Mouse (Mus musculus) right cerebral cortex, postnatal 14 days (tissue): ENCODE measurements around the gene Olfr191.
"Not testable (repeated sequence)": the region's sequence is repeated elsewhere in the genome, so short reads cannot be mapped to it uniquely, and the experiment has no call there.

ENCODE experiments used
- DNase-seq: peaks from one replicate; pipeline ENCODE4 v3.0.0; 2022

Gene Olfr191

GRCm38 (mm10) chr16:59089722-59090121 lies at the start of gene Olfr191:
TSS of gene Olfr191 (minus strand) at chr16:59089822.
- not testable (repeated sequence) for DNase-seq

DNA sequence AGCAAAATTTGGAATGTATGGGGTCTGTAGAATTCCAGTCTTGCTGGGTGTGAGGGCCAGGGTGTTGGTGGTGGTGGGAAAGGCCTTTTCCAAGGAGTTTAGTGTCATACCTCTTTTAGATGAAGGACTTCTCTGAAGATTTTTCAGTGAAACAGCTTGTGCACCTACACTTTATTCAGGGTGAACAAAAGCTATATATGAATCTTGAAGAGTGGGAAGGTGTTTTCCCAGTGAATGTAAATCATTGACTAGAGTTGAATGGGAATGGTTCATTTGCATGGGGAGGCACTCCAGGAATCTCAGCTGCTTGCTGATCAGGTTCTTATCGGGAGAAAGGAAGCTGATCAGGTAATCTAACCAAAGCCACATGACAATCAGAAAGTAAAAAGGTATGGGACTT lies 41.1 kb upstream of the Olfr191 start:
- no peak for DNase-seq

- no peak for DNase-seq
Measured at GRCm38 (mm10) chr16:59120969-59121368, 31.3 kb upstream of the Olfr191 start, which contains the start of gene Olfr194. TSS of gene Olfr194 (minus strand) at chr16:59121069.

DNA sequence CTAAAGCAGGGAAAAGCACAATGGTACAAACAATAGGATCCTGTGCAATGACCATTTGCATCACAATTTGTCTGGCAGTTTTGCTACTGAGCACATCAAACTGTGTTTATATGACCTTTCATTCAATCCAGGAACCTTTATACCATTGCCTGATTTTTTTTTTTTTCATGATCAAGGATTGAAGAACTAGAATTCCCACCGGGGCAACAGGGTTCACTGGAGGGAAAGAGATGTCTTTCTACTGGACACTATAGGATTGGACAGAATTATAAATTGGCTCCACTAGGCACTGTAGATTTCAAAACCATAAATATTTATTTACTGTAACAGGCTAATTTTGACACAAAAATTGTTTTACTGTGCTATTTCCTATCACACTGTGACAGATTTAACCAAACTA lies 22.2 kb upstream of the Olfr191 start, which contains the start of gene Olfr193:
TSS of gene Olfr193 (minus strand) at position 101 of the 400 bp plus-strand sequence.
- no peak for DNase-seq

- not testable (repeated sequence) for DNase-seq
Measured at GRCm38 (mm10) chr16:59108522-59108921, 18.9 kb upstream of the Olfr191 start.

GRCm38 (mm10) chr16:59105312-59105711 lies 15.7 kb upstream of the Olfr191 start:
- DNase-seq, result no peak

- DNase-seq, result not testable (repeated sequence)
Measured at GRCm38 (mm10) chr16:59081113-59081512, 8.5 kb downstream of the Olfr191 start.

GRCm38 (mm10) chr16:59077905-59078304 lies 11.7 kb downstream of the Olfr191 start, which contains the start of gene Olfr190:
TSS of gene Olfr190 (minus strand) at chr16:59078005.
- no peak for DNase-seq

GRCm38 (mm10) chr16:59073520-59073919 lies 16.1 kb downstream of the Olfr191 start:
- DNase-seq, result no peak

DNA sequence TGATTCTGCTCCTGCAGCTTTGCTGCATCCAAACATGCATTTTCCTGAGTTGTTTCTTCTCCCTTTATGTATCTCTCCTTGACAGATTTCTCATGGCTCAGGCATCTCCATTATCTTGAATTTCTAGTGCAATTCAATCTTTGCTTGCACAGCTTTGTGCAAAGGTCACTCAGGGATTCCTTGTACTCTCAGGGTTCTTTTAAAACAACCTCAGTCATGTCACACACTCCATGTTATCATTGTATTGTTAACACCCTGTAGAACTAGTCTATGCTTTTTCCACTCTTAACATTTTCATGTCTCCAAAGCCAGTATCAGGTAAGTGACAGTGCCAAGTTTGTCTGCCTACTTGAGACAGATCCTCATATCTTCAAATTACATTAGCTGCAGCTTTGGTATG lies 17.9 kb downstream of the Olfr191 start:
- no peak for DNase-seq

GRCm38 (mm10) chr16:59062411-59062810 lies 27.2 kb downstream of the Olfr191 start:
- not testable (repeated sequence) for DNase-seq

DNA sequence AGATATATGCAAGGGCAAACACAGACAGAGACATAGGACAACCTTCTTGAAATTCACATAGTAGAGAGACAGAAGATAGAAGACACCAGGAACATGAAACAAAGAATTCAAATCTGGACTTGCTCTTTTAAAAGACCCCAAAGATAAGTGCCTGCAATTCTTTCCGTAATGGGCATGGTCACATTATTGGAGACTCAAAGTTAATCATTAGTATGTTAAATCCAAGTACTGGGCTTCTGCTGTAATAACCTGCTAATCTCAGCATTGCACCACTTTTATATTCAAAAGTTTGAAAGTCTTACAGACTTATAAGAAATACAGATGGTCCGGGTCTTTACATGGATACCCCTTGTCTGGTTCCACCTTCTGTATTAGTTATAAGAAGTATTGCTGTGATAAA lies 40.3 kb downstream of the Olfr191 start:
- not testable (repeated sequence) for DNase-seq

GRCm38 (mm10) chr16:59048860-59049259 lies 40.8 kb downstream of the Olfr191 start:
- no peak for DNase-seq

- no peak for DNase-seq
Measured at GRCm38 (mm10) chr16:59047579-59047978, 42.0 kb downstream of the Olfr191 start.

DNA sequence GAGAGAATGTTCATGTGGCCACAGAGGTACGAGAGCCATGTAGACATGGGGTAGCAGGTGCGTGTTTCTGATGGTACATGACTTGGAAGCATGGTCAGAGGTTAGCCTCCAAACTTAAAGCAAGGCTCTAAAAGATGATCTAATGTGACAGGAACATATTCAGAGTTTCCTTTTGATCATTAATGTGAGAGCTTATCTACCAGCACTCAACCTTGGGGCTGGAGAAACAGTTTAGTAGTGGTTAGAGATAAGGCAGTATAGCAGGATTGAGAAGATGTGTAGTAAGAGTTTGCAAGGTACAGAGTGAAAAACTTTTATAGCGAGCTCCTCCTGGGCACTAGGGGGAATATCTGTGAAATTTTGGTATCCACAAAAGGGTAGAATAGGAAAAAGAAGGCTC lies 43.8 kb downstream of the Olfr191 start:
- DNase-seq, result no peak

DNA sequence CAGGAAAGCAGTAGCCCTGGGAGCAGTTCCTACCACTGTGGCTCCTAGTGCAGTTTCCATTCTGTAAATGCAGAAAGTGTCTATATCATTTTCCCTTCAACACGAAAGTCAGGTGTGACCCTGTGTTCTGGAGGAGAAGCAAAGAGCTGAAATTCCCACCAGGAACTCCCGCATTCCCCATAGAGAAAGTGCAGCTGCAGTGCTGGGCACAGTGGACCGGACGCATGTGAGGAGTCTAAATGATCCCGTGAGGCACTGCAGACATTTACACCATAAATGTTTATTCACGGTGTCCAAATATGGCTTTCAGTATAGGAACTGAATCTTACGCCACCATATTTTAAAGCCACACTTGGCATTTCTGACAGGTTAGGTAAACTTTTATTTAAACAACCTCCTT lies 49.9 kb downstream of the Olfr191 start, which contains the start of gene Olfr187:
TSS of gene Olfr187 (minus strand) at position 58 of the 400 bp plus-strand sequence.
- no peak for DNase-seq
